Mouse (Mus musculus): ENCODE data around the gene Igfbp1. TPM values are rescaled to one million over a fixed set of nuclear protein-coding genes. Genes with fewer than 3 reads are reported as not detected.

Igfbp1 gene
- polyA plus RNA-seq, 1 experiment from 2014 or later = 0.61 TPM

DNA sequence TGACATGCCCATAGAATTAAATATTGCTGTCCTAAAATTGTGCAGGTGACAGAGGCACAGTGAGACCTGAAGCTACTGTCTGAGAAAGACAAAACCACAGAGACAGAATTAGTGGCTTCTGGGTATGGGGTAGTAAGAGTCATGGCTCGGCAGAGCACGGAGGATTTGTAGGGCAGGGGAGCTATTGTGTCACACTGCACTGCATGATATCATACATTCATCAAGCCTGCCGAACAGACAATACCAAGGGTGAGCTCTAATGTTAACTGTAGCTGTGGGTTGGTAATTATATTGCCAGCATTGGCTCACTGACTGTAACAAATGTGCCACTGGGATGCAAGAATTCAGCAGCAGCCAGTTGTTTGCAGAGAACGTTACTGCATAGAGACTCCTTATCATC, 33.2 kb upstream of the Igfbp1 start:
- 0 out of 2 replicates have a peak, but pooled peaks cover 1% of the 10 kb centered on the region for H3K36me3 ChIP-seq
- peaks cover 8% of the 10 kb centered on the region for H3K4me1 ChIP-seq (replicated peaks)
- H3K4me3 ChIP-seq = no peak overlapping the region
- no peak overlapping the region for H3K27ac ChIP-seq (ENCODE audit: poor library complexity, severe bottlenecking)
- H3K4me2 ChIP-seq = no peak overlapping the region
- ATAC-seq (ENCODE audit: insufficient number of reproducible peaks, low FRiP score) = no peak
- 81% methylated on average over 4 of the region's 4 CpGs for WGBS
- no peak overlapping the region for H3K9ac ChIP-seq
- no peaks in the 10 kb centered on the region for H3K9me3 ChIP-seq (replicated peaks)
- H3K27me3 ChIP-seq (replicated peaks) = no peaks in the 10 kb centered on the region

DNA sequence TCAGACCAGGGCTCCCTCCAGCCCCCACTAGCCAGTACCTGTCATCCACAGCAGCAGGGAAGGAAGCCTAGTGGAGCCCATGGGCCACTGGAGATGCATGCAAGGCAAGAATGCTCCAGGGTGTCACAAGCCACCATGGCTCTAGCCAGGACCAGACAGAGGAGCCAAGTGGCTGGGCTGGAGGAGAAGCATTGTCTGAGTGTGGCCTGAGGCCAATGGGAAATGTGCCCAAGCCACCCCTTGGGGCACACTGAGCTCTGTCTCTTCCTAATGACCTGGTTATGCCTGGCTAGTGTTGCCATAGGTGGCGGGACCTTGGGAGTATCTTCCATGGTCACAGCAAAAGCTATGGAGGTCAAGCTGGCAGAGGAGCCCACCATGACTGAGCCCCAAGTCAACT, 27.9 kb upstream of the Igfbp1 start:
- H3K4me1 ChIP-seq (replicated peaks) = no peaks in the 10 kb centered on the region
- H3K4me3 ChIP-seq = no peak overlapping the region
- H3K36me3 ChIP-seq = 0 out of 2 replicates have a peak, but pooled peaks cover 7% of the 10 kb centered on the region
- ATAC-seq (ENCODE audit: insufficient number of reproducible peaks, low FRiP score) = no peak
- no peaks in the 10 kb centered on the region for H3K9me3 ChIP-seq (replicated peaks)
- no peak overlapping the region for H3K4me2 ChIP-seq
- no peaks in the 10 kb centered on the region for H3K27me3 ChIP-seq (replicated peaks)
- 89% methylated on average over 1 of the region's 1 CpGs for whole genome bisulfite sequencing
- no peak overlapping the region for H3K9ac ChIP-seq
- no peak overlapping the region for H3K27ac ChIP-seq (ENCODE audit: poor library complexity, severe bottlenecking)

DNA sequence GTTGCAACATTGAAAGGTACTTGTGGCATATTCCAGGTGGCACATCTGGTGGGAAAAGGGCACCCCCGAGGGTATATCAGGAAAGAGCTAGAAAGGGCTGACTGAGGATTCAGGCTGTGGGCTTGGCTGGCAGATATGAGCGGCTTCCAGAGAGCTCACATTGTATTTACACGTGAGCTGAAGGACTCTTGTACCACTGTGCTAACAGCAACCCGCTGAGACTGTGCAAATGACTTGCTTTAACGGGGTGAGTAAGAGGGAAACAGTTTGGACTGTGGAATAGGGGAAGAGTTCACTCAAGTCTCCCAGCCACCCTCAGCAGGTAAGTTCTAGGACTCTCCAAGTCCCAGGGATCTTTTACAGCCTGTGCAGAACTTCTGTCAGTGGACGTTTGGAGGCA, 23.9 kb upstream of the Igfbp1 start:
- WGBS = 83% methylated on average over 6 of the region's 6 CpGs
- Histone ChIP-seq H3K4me1 (replicated peaks) (no peaks in the 10 kb centered on the region), H3K4me3 (no peak overlapping the region), H3K9ac (no peak overlapping the region), H3K4me2 (no peak overlapping the region), H3K27me3 (replicated peaks) (no peaks in the 10 kb centered on the region), H3K27ac (ENCODE audit: poor library complexity, severe bottlenecking) (no peak overlapping the region), H3K36me3 (0 out of 2 replicates have a peak, but pooled peaks cover 7% of the 10 kb centered on the region), H3K9me3 (replicated peaks) (no peaks in the 10 kb centered on the region)
- no peak for ATAC-seq (ENCODE audit: insufficient number of reproducible peaks, low FRiP score)

DNA sequence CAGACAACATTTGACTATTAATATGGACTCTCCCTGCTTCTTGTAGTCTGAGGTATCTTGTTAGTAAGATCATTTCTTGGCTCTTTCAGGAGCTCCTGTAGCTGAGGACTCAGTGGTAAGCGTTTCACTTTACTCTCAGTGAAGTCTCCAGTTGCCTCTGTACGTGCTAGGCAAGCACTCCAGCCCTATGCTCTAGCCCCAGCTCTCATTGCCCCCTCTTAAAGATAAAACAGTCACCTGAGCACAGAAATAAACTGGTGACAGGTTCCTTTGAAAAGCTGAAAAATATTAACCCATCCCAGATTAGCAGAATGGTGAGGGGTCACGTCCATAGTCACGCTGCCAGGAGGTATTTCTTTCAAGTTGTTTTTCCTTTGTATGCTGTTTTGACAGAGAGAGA, 18.9 kb upstream of the Igfbp1 start:
- Histone ChIP-seq H3K27ac (ENCODE audit: poor library complexity, severe bottlenecking) (no peak overlapping the region), H3K9me3 (replicated peaks) (no peaks in the 10 kb centered on the region), H3K4me3 (no peak overlapping the region), H3K9ac (no peak overlapping the region), H3K27me3 (replicated peaks) (no peaks in the 10 kb centered on the region), H3K36me3 (no peaks in the 10 kb centered on the region), H3K4me1 (replicated peaks) (no peaks in the 10 kb centered on the region), H3K4me2 (no peak overlapping the region)
- ATAC-seq (ENCODE audit: insufficient number of reproducible peaks, low FRiP score) = no peak
- WGBS = 52% methylated on average over 4 of the region's 4 CpGs

DNA sequence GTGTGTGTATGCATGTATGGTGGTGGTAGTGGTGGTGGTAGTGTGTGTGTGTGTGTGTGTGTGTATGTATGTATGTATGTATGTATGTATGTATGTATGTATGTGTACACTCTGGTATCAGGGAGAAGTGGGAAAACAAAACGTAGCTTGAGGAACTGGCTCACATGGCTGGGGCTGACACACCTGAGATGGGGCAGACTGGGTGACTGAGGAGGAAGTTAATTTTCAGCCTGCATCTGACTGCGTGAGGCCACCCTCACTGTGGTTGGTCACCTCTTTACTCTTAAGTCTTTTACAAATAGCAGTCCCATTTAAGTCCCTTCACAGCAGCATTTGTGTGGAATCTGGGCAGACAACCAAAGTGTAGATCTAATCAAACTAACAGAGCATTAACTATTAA, 18.3 kb upstream of the Igfbp1 start:
- Histone ChIP-seq H3K9ac (no peak overlapping the region), H3K27me3 (replicated peaks) (no peaks in the 10 kb centered on the region), H3K36me3 (no peaks in the 10 kb centered on the region), H3K27ac (ENCODE audit: poor library complexity, severe bottlenecking) (no peak overlapping the region), H3K4me3 (no peak overlapping the region), H3K4me2 (no peak overlapping the region), H3K9me3 (replicated peaks) (no peaks in the 10 kb centered on the region), H3K4me1 (replicated peaks) (no peaks in the 10 kb centered on the region)
- ATAC-seq (ENCODE audit: insufficient number of reproducible peaks, low FRiP score) = no peak
- WGBS = 71% methylated on average over 2 of the region's 2 CpGs

DNA sequence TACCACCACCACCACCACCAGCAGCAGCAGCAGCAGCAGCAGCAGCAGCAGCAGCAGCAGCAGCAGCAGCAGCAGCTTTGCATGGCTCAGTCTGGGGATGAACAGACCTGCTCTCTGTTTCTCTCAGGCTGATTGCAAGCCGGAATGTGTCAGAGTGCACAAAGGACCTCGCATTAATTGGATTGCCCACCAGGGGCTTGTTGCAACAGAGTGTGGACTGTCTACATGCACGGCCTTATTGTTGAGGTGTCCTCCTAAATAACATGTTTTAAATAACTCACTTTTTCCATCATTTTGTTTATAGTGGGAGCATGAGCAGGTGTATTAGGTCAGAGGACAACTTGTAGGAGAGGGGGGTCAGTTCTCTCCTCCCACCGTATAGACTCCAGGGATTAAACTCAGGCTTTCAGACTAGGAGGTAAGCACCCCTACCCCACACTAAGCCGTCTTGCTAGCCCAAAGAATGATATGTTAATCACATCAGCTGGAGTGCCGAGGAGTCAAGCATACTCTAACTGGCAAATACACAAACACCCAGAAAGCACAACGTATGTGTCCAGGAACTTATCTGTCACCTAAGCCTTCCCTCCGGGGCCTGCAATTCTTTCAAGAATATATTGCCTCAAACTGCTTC, 15.1 kb upstream of the Igfbp1 start:
- Histone ChIP-seq H3K9me3 (replicated peaks) (no peaks in the 10 kb centered on the region), H3K4me3 (no peak overlapping the region), H3K9ac (no peak overlapping the region), H3K4me2 (no peak overlapping the region), H3K27me3 (replicated peaks) (no peaks in the 10 kb centered on the region), H3K36me3 (no peaks in the 10 kb centered on the region), H3K27ac (ENCODE audit: poor library complexity, severe bottlenecking) (no peak overlapping the region), H3K4me1 (replicated peaks) (peaks cover 10% of the 10 kb centered on the region)
- WGBS = 52% methylated on average over 8 of the region's 8 CpGs
- ATAC-seq (ENCODE audit: insufficient number of reproducible peaks, low FRiP score) = no peak

DNA sequence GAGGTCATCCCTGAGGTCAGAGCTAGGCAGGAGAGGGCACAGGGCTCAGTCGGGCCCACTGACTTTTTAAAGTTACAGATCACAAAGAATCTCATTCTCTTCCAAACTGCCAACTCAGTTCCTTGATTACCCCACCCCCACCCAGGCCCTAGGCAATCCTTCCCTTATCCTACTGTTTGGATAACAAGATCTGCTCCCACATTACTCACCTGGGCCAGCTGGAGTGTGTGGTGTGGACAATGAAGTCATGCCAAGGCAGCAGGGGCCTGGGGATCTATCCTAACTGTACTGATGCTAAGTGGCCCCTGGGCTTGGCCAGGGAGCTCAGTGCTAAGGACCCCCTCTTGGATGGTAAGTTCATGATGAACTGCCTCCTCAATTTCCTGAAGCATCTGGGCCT, 13.2 kb upstream of the Igfbp1 start:
- Histone ChIP-seq H3K4me1 (replicated peaks) (peaks cover 10% of the 10 kb centered on the region), H3K4me2 (no peak overlapping the region), H3K36me3 (no peaks in the 10 kb centered on the region), H3K27me3 (replicated peaks) (0 out of 2 replicates have a peak, but pooled peaks cover 6% of the 10 kb centered on the region), H3K27ac (ENCODE audit: poor library complexity, severe bottlenecking) (no peak overlapping the region), H3K9ac (no peak overlapping the region), H3K9me3 (replicated peaks) (no peaks in the 10 kb centered on the region), H3K4me3 (no peak overlapping the region)
- WGBS = 31% methylated on average over 1 of the region's 1 CpGs
- ATAC-seq (ENCODE audit: insufficient number of reproducible peaks, low FRiP score) = no peak

DNA sequence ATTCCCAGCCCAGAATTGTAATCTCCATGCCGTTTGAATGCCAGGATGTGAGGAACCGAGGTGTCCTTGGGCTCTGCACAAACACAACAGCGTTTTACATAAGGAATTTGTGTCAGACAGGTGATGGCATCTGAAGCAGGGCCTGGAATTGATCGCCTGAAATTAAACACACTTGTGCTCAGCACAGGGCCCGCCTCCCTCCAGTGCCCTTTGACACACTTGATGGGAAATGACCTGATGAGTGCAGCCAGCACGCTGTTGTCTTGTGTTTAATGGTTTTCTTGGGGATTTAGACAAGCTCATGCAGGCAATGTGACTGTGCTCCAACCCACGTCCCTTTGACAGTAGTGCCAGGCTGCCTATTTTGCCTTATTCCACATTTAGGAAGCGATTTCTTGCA, 10.1 kb upstream of the Igfbp1 start:
- H3K4me2 ChIP-seq = no peak overlapping the region
- no peak overlapping the region for H3K4me3 ChIP-seq
- H3K4me1 ChIP-seq (replicated peaks) = peaks cover 14% of the 10 kb centered on the region
- no peak overlapping the region for H3K9ac ChIP-seq
- peaks cover 6% of the 10 kb centered on the region; the same call in 1 of the 2 replicates for H3K27me3 ChIP-seq (replicated peaks)
- H3K27ac ChIP-seq (ENCODE audit: poor library complexity, severe bottlenecking) = no peak overlapping the region
- H3K9me3 ChIP-seq (replicated peaks) = no peaks in the 10 kb centered on the region
- ATAC-seq (ENCODE audit: insufficient number of reproducible peaks, low FRiP score) = no peak
- H3K36me3 ChIP-seq = no peaks in the 10 kb centered on the region
- 63% methylated on average over 8 of the region's 8 CpGs for WGBS

DNA sequence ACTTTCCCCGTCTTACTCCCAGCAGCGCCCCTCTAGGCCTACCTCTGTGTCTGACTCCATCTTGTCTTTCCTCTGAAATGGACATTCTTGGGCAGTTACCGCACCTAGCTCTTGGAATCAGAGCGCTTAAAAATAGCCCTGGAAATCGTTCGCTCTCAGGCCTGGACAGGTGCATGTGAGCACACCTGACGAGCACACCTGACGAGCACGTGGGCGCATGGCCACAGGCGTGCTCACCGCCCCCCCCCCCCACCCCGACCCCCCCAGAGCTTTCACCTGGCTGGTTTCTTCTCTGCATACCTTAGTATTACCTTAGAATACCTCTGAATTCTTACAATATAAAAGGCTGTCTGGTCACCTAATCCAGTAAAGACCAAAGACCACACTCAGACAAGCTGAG, 9.1 kb upstream of the Igfbp1 start, which contains the start of gene Gm11985:
Gene Gm11985, minus strand, starts transcription at position 101 of the 400 bp plus-strand sequence.
- no peak for ATAC-seq (ENCODE audit: insufficient number of reproducible peaks, low FRiP score)
- no peak within 1 kb of the TSS for H3K27ac ChIP-seq (ENCODE audit: poor library complexity, severe bottlenecking)
- no peak within 1 kb of the TSS for H3K4me3 ChIP-seq
- H3K4me1 ChIP-seq (replicated peaks) = peaks cover 23% of the 10 kb centered on the region
- WGBS = 86% methylated on average over 13 of the region's 13 CpGs
- H3K9ac ChIP-seq = no peak within 1 kb of the TSS
- H3K4me2 ChIP-seq = no peak within 1 kb of the TSS
- H3K36me3 ChIP-seq = no peaks in the 10 kb centered on the region
- peaks cover 6% of the 10 kb centered on the region; the same call in 1 of the 2 replicates for H3K27me3 ChIP-seq (replicated peaks)
- H3K9me3 ChIP-seq (replicated peaks) = no peaks in the 10 kb centered on the region

DNA sequence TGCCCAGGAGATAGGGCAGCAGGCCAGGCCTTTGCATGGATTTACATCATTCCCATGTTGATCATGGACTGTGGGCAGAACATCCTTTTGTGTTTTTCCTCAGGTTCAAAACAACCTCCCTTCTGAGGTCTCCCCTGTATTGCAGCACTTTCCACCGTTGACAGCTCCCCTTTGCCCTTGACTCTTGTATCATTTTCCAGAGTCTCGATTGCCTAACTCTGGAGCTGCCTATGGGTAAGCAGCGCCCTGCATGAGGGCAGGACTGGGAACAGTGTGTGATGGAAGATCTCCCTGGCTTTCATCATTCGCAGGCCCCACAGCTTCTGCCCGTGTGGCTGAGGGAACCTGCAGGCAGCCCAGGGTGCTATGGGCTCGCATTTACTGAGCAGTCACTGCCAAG, 4.9 kb upstream of the Igfbp1 start:
- 34% methylated on average over 6 of the region's 6 CpGs for WGBS
- Histone ChIP-seq H3K27me3 (replicated peaks) (peaks cover 6% of the 10 kb centered on the region; the same call in 1 of the 2 replicates), H3K36me3 (no peaks in the 10 kb centered on the region), H3K4me1 (replicated peaks) (peaks cover 14% of the 10 kb centered on the region; the same call in 1 of the 2 replicates), H3K9me3 (replicated peaks) (0 out of 2 replicates have a peak, but pooled peaks cover 3% of the 10 kb centered on the region), H3K4me3 (no peak overlapping the region), H3K27ac (ENCODE audit: poor library complexity, severe bottlenecking) (no peak overlapping the region), H3K4me2 (no peak overlapping the region), H3K9ac (no peak overlapping the region)
- peak; percentile 34 for ATAC-seq (ENCODE audit: insufficient number of reproducible peaks, low FRiP score)

DNA sequence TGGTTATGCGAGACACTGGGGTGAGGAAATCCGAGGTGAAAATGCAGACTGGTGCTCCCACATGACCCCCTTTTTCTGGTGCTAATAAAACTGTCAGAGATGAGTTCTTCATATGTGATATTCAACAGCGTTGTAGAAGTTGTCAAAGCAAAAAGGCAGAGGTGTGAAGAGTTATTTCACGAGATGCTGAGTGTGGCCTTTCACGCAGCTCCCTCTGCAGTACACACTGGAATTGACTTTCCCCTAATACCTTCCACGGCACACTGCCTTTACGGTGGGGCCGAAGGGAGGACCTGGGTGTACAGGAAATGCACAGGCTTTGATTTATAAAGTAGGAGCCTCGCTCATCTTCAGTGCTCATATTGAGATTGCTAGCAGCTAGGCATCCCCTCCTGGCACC, 4.4 kb upstream of the Igfbp1 start:
- Histone ChIP-seq H3K9ac (no peak overlapping the region), H3K36me3 (no peaks in the 10 kb centered on the region), H3K27me3 (replicated peaks) (peaks cover 4% of the 10 kb centered on the region; the same call in 1 of the 2 replicates), H3K4me3 (no peak overlapping the region), H3K4me2 (no peak overlapping the region), H3K4me1 (replicated peaks) (peaks cover 14% of the 10 kb centered on the region; the same call in 1 of the 2 replicates), H3K27ac (ENCODE audit: poor library complexity, severe bottlenecking) (no peak overlapping the region), H3K9me3 (replicated peaks) (0 out of 2 replicates have a peak, but pooled peaks cover 3% of the 10 kb centered on the region)
- ATAC-seq (ENCODE audit: insufficient number of reproducible peaks, low FRiP score) = no peak
- WGBS = 60% methylated on average over 9 of the region's 9 CpGs

Data from heart, embryonic 12.5 days (tissue).